Mouse (Mus musculus): ENCODE data around the gene Ptpn21. TPM values are rescaled to one million over a fixed set of nuclear protein-coding genes. Genes with fewer than 3 reads are reported as not detected.

The Ptpn21 gene
- polyA plus RNA-seq, 1 experiment, result 30.1 TPM

GRCm38 (mm10) chr12:98712819-98713218 is 24.4 kb downstream of the Ptpn21 start:
- H3K27me3 ChIP-seq (ENCODE audit: control insufficient read depth, insufficient read depth, insufficient read length), result no peaks in the 10 kb centered on the region
- H3K4me2 ChIP-seq (ENCODE audit: low read depth), result no peak overlapping the region
- TF ChIP-seq TCF12 (IDR thresholded peaks at IDR 0.05; ENCODE audit: insufficient read depth, poor library complexity, severe bottlenecking) (no peak), USF1 (IDR thresholded peaks at IDR 0.05; ENCODE audit: low read depth) (no peak), TCF3 (IDR thresholded peaks at IDR 0.05; ENCODE audit: insufficient read length, low read depth) (no peak), E2F4 (IDR thresholded peaks at IDR 0.05; ENCODE audit: insufficient read depth) (no peak), CEBPB (IDR thresholded peaks at IDR 0.05; ENCODE audit: insufficient read depth, poor library complexity, severe bottlenecking) (no peak), POLR2A (IDR thresholded peaks at IDR 0.05; ENCODE audit: insufficient read length, low read depth) (no peak), MAX (IDR thresholded peaks at IDR 0.05; ENCODE audit: low read depth) (no peak), MYOG (IDR thresholded peaks at IDR 0.05; ENCODE audit: control insufficient read depth in 1 of 3, insufficient read depth in 1 of 3, insufficient read length in 2 of 3, low read depth in 2 of 3) (no peak), POLR2AphosphoS2 (IDR thresholded peaks at IDR 0.05; ENCODE audit: insufficient read length, low read depth) (no peak), MYOD1 (IDR thresholded peaks at IDR 0.05; ENCODE audit: control insufficient read depth in 1 of 3, insufficient read length in 2 of 3, low read depth in 2 of 3) (no peak), REST (IDR thresholded peaks at IDR 0.05; ENCODE audit: insufficient read depth, insufficient read length) (no peak), SRF (IDR thresholded peaks at IDR 0.05; ENCODE audit: control insufficient read depth, insufficient read length, low read depth) (no peak)
- H3K79me2 ChIP-seq (ENCODE audit: control insufficient read depth, insufficient read depth), result peaks cover 22% of the 10 kb centered on the region
- H3ac ChIP-seq (ENCODE audit: control insufficient read depth, insufficient read length), result no peak overlapping the region
- peaks cover 12% of the 10 kb centered on the region for H3K36me3 ChIP-seq (ENCODE audit: control insufficient read depth, insufficient read depth)
- no peak overlapping the region for H3K4me3 ChIP-seq

- H3K4me3 ChIP-seq, result no peak overlapping the region
- no peaks in the 10 kb centered on the region for H3K79me2 ChIP-seq (ENCODE audit: control insufficient read depth, insufficient read depth)
- H3K36me3 ChIP-seq (ENCODE audit: control insufficient read depth, insufficient read depth), result peaks cover 17% of the 10 kb centered on the region
- H3K4me2 ChIP-seq (ENCODE audit: low read depth), result no peak overlapping the region
- TF ChIP-seq POLR2AphosphoS2 (IDR thresholded peaks at IDR 0.05; ENCODE audit: insufficient read length, low read depth) (no peak), SRF (IDR thresholded peaks at IDR 0.05; ENCODE audit: control insufficient read depth, insufficient read length, low read depth) (no peak), CEBPB (IDR thresholded peaks at IDR 0.05; ENCODE audit: insufficient read depth, poor library complexity, severe bottlenecking) (no peak), REST (IDR thresholded peaks at IDR 0.05; ENCODE audit: insufficient read depth, insufficient read length) (no peak), POLR2A (IDR thresholded peaks at IDR 0.05; ENCODE audit: insufficient read length, low read depth) (no peak), TCF3 (IDR thresholded peaks at IDR 0.05; ENCODE audit: insufficient read length, low read depth) (no peak), MAX (IDR thresholded peaks at IDR 0.05; ENCODE audit: low read depth) (no peak), MYOG (IDR thresholded peaks at IDR 0.05; ENCODE audit: control insufficient read depth in 1 of 3, insufficient read depth in 1 of 3, insufficient read length in 2 of 3, low read depth in 2 of 3) (no peak), TCF12 (IDR thresholded peaks at IDR 0.05; ENCODE audit: insufficient read depth, poor library complexity, severe bottlenecking) (no peak), USF1 (IDR thresholded peaks at IDR 0.05; ENCODE audit: low read depth) (no peak)
- H3K27me3 ChIP-seq (ENCODE audit: control insufficient read depth, insufficient read depth, insufficient read length), result no peaks in the 10 kb centered on the region
- H3ac ChIP-seq (ENCODE audit: control insufficient read depth, insufficient read length), result no peak overlapping the region
Observed at GRCm38 (mm10) chr12:98703961-98704360, 33.2 kb downstream of the Ptpn21 start.

DNA sequence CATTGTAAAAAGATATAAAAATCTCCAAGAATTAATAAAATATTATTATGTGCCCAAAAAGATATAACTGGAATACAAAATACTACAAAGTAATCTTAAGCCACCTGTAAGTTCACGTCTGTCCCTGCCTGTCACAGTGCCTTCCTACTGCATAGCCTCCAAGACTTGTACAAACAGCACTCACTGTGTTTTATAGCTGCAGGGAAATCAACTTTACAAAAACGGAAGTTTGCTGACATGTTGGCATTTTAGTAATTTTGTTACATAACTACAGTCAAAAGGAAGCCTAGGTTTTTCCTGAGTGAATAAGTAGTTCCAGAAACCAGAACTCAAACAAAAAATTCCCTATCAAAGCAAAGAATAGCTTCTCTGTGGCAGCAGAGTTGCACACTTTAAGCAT is 33.7 kb downstream of the Ptpn21 start:
- H3K4me3 ChIP-seq, result no peak overlapping the region
- H3K4me2 ChIP-seq (ENCODE audit: low read depth), result no peak overlapping the region
- H3K79me2 ChIP-seq (ENCODE audit: control insufficient read depth, insufficient read depth), result no peaks in the 10 kb centered on the region
- no peak overlapping the region for H3ac ChIP-seq (ENCODE audit: control insufficient read depth, insufficient read length)
- TF ChIP-seq MAX (IDR thresholded peaks at IDR 0.05; ENCODE audit: low read depth), result no peak
- no peak for TF ChIP-seq MYOG (IDR thresholded peaks at IDR 0.05; ENCODE audit: control insufficient read depth in 1 of 3, insufficient read depth in 1 of 3, insufficient read length in 2 of 3, low read depth in 2 of 3)
- no peak for TF ChIP-seq CEBPB (IDR thresholded peaks at IDR 0.05; ENCODE audit: insufficient read depth, poor library complexity, severe bottlenecking)
- no peak for TF ChIP-seq REST (IDR thresholded peaks at IDR 0.05; ENCODE audit: insufficient read depth, insufficient read length)
- TF ChIP-seq POLR2A (IDR thresholded peaks at IDR 0.05; ENCODE audit: insufficient read length, low read depth), result no peak
- no peak for TF ChIP-seq E2F4 (IDR thresholded peaks at IDR 0.05; ENCODE audit: insufficient read depth)
- TF ChIP-seq USF1 (IDR thresholded peaks at IDR 0.05; ENCODE audit: low read depth), result no peak
- TF ChIP-seq SRF (IDR thresholded peaks at IDR 0.05; ENCODE audit: control insufficient read depth, insufficient read length, low read depth), result no peak
- TF ChIP-seq POLR2AphosphoS2 (IDR thresholded peaks at IDR 0.05; ENCODE audit: insufficient read length, low read depth), result no peak
- TF ChIP-seq MYOD1 (IDR thresholded peaks at IDR 0.05; ENCODE audit: control insufficient read depth in 1 of 3, insufficient read length in 2 of 3, low read depth in 2 of 3), result no peak
- no peak for TF ChIP-seq TCF3 (IDR thresholded peaks at IDR 0.05; ENCODE audit: insufficient read length, low read depth)
- no peak for TF ChIP-seq TCF12 (IDR thresholded peaks at IDR 0.05; ENCODE audit: insufficient read depth, poor library complexity, severe bottlenecking)
- H3K27me3 ChIP-seq (ENCODE audit: control insufficient read depth, insufficient read depth, insufficient read length), result no peaks in the 10 kb centered on the region
- H3K36me3 ChIP-seq (ENCODE audit: control insufficient read depth, insufficient read depth), result peaks cover 13% of the 10 kb centered on the region

DNA sequence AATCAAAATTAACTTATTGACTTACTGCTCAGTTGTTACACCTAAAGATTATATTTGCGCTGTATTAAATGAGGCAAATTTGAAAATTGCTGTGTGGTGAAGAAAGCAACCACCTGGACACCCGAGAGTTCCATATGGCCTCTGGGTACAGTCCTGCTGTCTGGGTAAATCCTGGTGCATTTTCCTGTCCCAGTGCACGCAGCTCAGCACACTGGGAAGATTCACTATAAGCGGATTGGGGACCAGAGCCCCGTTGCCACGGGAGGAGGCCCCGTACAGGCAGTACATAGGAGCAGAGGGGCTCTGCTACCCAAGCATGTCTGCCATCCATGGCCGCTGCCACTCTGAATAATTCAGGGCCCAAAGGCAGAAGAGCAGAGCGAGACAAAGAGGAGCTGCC is 35.6 kb downstream of the Ptpn21 start:
- H3K27me3 ChIP-seq (ENCODE audit: control insufficient read depth, insufficient read depth, insufficient read length), result no peaks in the 10 kb centered on the region
- no peak overlapping the region for H3ac ChIP-seq (ENCODE audit: control insufficient read depth, insufficient read length)
- H3K4me3 ChIP-seq, result no peak overlapping the region
- peaks cover 9% of the 10 kb centered on the region for H3K36me3 ChIP-seq (ENCODE audit: control insufficient read depth, insufficient read depth)
- TF ChIP-seq POLR2A (IDR thresholded peaks at IDR 0.05; ENCODE audit: insufficient read length, low read depth), result no peak
- TF ChIP-seq TCF12 (IDR thresholded peaks at IDR 0.05; ENCODE audit: insufficient read depth, poor library complexity, severe bottlenecking), result no peak
- TF ChIP-seq POLR2AphosphoS2 (IDR thresholded peaks at IDR 0.05; ENCODE audit: insufficient read length, low read depth), result no peak
- no peak for TF ChIP-seq CEBPB (IDR thresholded peaks at IDR 0.05; ENCODE audit: insufficient read depth, poor library complexity, severe bottlenecking)
- no peak for TF ChIP-seq MYOG (IDR thresholded peaks at IDR 0.05; ENCODE audit: control insufficient read depth in 1 of 3, insufficient read depth in 1 of 3, insufficient read length in 2 of 3, low read depth in 2 of 3)
- no peak for TF ChIP-seq MAX (IDR thresholded peaks at IDR 0.05; ENCODE audit: low read depth)
- TF ChIP-seq TCF3 (IDR thresholded peaks at IDR 0.05; ENCODE audit: insufficient read length, low read depth), result no peak
- TF ChIP-seq MYOD1 (IDR thresholded peaks at IDR 0.05; ENCODE audit: control insufficient read depth in 1 of 3, insufficient read length in 2 of 3, low read depth in 2 of 3), result no peak
- no peak for TF ChIP-seq REST (IDR thresholded peaks at IDR 0.05; ENCODE audit: insufficient read depth, insufficient read length)
- no peak for TF ChIP-seq SRF (IDR thresholded peaks at IDR 0.05; ENCODE audit: control insufficient read depth, insufficient read length, low read depth)
- TF ChIP-seq USF1 (IDR thresholded peaks at IDR 0.05; ENCODE audit: low read depth), result no peak
- H3K4me2 ChIP-seq (ENCODE audit: low read depth), result no peak overlapping the region
- H3K79me2 ChIP-seq (ENCODE audit: control insufficient read depth, insufficient read depth), result no peaks in the 10 kb centered on the region

Data from myocyte (in vitro differentiated cells).